Mouse (Mus musculus) liver, embryonic 14.5 days (tissue): Measurements from ENCODE around the gene Smco3.

Source experiments
- CTCF ChIP-seq: IDR thresholded peaks from 2 replicates; pipeline ENCODE4 v1.5.1; 2016; ENCODE audit warnings: antibody characterized with exemption, low read depth, control low read depth
- EP300 ChIP-seq: IDR thresholded peaks from 2 replicates; pipeline ENCODE4 v1.6.1; 2016; ENCODE audit warnings: antibody characterized with exemption, low read depth

- no peak for TF ChIP-seq CTCF
- TF ChIP-seq EP300 = no peak
Observed at GRCm38 (mm10) chr6:136795850-136796249, 39.4 kb downstream of the Smco3 start.
